Mouse (Mus musculus) brain, adult 2 months (tissue): ENCODE measurements around the gene Hmga1b.
"Not testable (repeated sequence)": the region's sequence is repeated elsewhere in the genome, so short reads cannot be mapped to it uniquely, and the experiment has no call there.

Experiments used
- DNase-seq: peaks from one replicate; pipeline ENCODE4 v3.0.0; 2011; ENCODE audit warnings: low read depth, low spot score

Hmga1b gene

GRCm38 (mm10) chr11:120731858-120732680, 30.5 kb upstream of the Hmga1b start, which contains the start of gene Cbr2:
Gene Cbr2, minus strand, starts transcription at chr11:120732114.
- DNase-seq: no peak

DNA sequence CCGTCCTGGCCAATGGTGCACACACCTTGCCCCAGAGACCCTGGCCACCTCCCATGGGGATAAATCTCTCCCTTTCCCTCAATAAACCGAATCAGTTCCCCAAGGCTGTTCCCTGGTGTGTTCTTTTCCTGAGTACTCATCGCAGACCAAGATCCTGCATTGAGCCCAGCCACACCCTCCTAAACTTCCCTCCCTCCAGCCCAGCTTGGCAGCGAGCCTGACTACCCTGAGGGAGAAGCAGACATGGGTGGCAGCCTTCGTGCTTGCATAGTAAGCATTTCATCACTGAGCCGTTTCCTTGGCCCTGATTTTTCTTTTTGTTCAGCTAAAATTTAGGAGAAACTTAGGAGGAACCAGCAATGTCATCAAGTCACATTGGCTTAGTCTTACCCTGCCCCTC, 29.1 kb upstream of the Hmga1b start:
- DNase-seq: peak; percentile 34

DNA sequence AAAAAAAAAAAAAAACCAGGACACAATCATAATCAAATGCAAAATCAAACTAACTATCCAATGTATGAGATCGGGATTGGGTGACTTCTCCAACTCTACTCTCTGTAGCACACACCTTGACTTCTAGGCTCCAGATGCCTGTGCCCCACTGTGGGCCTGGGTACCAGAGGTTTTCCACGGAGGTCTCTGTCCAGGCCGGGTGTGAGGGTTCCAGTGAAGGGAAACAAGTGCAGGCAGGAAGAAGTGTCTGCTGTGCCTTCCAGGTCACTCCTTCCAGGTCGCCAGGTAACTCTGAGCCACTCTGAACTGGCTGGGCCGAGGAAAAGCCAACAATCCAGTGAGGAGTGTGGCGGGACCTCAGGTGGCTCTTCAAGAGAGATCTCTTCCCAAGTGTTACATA, 26.2 kb upstream of the Hmga1b start:
- DNase-seq: no peak

GRCm38 (mm10) chr11:120740981-120741380, 21.6 kb upstream of the Hmga1b start:
- no peak for DNase-seq

DNA sequence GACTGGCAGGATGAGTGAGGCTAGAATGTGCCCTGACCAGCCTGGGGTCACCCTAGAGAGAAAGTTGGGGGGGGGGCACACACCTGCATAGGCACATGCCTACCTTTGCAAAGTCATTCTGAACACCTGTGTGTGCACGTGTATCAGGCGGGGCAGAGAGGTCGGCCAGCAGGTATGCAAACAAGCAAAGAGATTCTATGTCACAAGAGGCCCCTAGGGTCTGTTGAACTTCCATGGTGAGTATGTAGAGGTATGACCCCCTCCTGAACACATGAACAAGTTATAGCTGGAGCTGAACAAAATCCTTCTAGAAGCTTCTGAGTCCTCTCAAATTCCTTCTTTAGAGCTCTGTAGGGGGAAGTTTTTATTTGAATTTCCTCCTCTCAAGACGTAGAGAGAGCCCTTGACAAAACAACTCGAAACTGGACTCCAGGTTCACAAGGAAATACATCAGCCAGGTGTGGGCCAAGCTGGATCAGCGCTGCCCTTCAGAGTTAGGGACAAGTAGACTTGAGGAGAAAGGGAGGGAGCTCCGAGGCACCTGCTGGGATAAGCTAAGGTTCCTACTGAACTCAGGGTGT, 18.4 kb upstream of the Hmga1b start:
- DNase-seq: no peak

GRCm38 (mm10) chr11:120747974-120748373, 14.6 kb upstream of the Hmga1b start:
- no peak for DNase-seq

DNA sequence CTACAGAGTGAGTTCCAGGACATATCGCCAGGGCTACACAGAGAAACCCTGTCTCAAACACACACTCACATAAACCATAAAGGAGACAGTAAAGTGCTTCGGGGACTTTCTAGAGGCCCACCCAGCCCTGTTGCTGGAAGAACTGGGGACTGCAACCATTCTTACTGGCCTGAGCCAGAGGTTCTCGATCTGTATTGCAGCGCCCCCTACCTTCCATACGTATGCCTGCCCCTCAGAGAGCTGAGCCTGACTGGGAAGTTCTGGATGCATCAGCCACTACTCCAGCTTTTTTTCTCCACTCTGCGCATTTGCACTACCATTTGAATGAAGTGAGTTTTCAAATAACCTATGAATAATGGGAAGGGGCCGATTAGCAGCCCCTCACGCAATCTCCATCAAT, 13.2 kb upstream of the Hmga1b start:
- peak; percentile 34 for DNase-seq

- DNase-seq: no peak
Measured at GRCm38 (mm10) chr11:120751606-120752005, 11.0 kb upstream of the Hmga1b start.

- DNase-seq: no peak
Measured at GRCm38 (mm10) chr11:120760236-120760635, 2.4 kb upstream of the Hmga1b start.

GRCm38 (mm10) chr11:120761811-120762671, 553 bp upstream of the Hmga1b start:
- no peak for DNase-seq

GRCm38 (mm10) chr11:120763121-120763999, 766 bp downstream of the Hmga1b start:
- not testable (repeated sequence) for DNase-seq

- DNase-seq: not testable (repeated sequence)
Measured at GRCm38 (mm10) chr11:120767023-120767422, 4.4 kb downstream of the Hmga1b start.

- DNase-seq: no peak
Measured at GRCm38 (mm10) chr11:120768206-120768605, 5.6 kb downstream of the Hmga1b start.

DNA sequence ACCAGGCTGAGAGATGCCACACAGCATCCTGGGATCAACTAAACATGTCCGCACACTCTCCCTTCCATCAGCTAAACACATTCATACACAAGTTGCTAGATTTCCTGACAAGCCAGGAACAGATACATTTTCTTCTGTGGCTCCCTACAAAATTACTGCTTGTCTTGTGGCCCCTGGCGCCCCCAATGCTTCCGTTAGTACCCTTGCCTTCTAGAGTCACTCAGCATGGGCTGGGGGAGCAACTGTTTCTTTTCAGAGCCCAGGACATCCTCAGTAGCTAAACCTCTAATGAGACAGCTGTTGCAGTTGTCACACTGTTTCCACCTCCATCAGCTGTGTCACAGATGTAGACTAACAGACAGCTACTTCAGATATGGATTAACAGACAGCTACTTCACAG, 10.2 kb downstream of the Hmga1b start:
- DNase-seq: no peak

DNA sequence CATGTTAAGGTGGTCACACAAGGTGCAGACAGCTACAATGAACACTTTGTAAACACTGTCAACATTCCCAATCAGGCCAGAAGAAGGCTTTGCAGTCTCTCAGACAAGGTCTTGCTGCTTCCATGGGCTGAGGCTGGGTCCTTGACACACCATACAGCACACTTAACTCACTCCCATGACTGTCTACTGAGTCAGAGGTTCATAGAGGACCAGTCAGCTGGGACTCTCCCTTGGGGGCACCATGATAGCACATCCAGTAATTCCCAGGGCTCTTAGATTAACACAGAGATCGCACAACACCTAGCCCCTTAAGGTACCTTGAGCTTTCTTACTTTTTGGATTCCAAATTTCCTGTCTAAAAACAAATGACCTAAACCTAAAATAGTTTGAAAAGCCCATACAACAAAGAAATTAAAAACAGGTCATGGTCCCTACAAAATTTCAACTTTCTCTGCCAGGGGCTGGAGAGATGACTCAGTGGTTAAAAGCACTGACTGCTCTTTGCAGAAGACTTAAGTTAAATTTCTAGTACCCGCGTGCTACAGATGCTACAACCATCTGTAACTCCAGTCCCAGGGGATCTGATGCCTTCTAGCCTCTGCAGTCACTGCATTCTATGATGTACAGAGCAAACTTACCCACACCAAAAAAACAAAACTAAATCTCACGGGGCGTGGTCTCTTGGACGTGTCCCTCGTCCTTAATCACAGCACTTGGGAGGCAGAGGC, 11.0 kb downstream of the Hmga1b start:
- DNase-seq: no peak

GRCm38 (mm10) chr11:120775774-120776469, 13.3 kb downstream of the Hmga1b start:
- peak; percentile 96 for DNase-seq

GRCm38 (mm10) chr11:120777123-120777522, 14.5 kb downstream of the Hmga1b start:
- no peak for DNase-seq

- no peak for DNase-seq
Measured at GRCm38 (mm10) chr11:120779876-120780275, 17.3 kb downstream of the Hmga1b start.

GRCm38 (mm10) chr11:120781361-120781760, 18.8 kb downstream of the Hmga1b start:
- DNase-seq: not testable (repeated sequence)
